Mouse (Mus musculus): ENCODE data around the gene Ppp1r15a. TPM values are rescaled to one million over a fixed set of nuclear protein-coding genes. Genes with fewer than 3 reads are reported as not detected.
A peak's percentile ranks its signal among the peaks of the same experiment; 100 is the strongest.

Gene Ppp1r15a
- total RNA-seq (2014; rRNA removed) (17.2 and 17.4 TPM in 2 replicates), polyA plus RNA-seq (2015; fragmentation: Nextera tagmentation; extraction: Ambion mirVana) (18.7 and 18.8 TPM in 2 replicates)

- peak within 1 kb of the TSS; percentile 68 for H3K27ac ChIP-seq (ENCODE audit: low read depth, low read length)
- peak; percentile 92 for DNase-seq (ENCODE audit: low spot score)
These were observed at the start of gene Ppp1r15a, which contains the start of gene Plekha4 for GRCm38 (mm10) chr7:45525809-45526473. Gene Ppp1r15a (minus strand): TSS chr7:45526268. Gene Plekha4 (plus strand): TSS chr7:45526330.

GRCm38 (mm10) chr7:45574472-45575379, 48.7 kb upstream of the Ppp1r15a start:
- Histone ChIP-seq H3K9me3 (ENCODE audit: low read length) (no peaks in the 10 kb centered on the region), H3K4me2 (ENCODE audit: low read depth, low read length, poor library complexity, severe bottlenecking) (no peak overlapping the region), H3K27ac (ENCODE audit: low read depth, low read length) (no peak overlapping the region), H3K36me3 (ENCODE audit: insufficient read depth, low read length) (0 out of 2 replicates have a peak, but pooled peaks cover 5% of the 10 kb centered on the region), H3K9ac (replicated peaks; ENCODE audit: low read length, poor library complexity, severe bottlenecking) (no peak overlapping the region), H3K27me3 (ENCODE audit: insufficient read depth, low read length) (no peaks in the 10 kb centered on the region), H3K4me1 (ENCODE audit: insufficient read depth, low read length) (peaks cover 2% of the 10 kb centered on the region; the same call in 1 of the 2 replicates), H3K4me3 (ENCODE audit: low read depth, low read length) (no peak overlapping the region)
- DNase-seq (ENCODE audit: low spot score) (no peak), ATAC-seq (ENCODE audit: low FRiP score) (no peak)
- no peak for TF ChIP-seq CTCF (IDR thresholded peaks at IDR 0.05)
- WGBS: 87% methylated on average over 15 of the region's 15 CpGs

More at GRCm38 (mm10) chr7:45525809-45526473, at the start of gene Ppp1r15a, which contains the start of gene Plekha4:
- TF ChIP-seq CTCF (IDR thresholded peaks at IDR 0.05): no peak
- Histone ChIP-seq H3K4me1 (ENCODE audit: insufficient read depth, low read length) (peaks cover 8% of the 10 kb centered on the region; the same call in 1 of the 2 replicates), H3K27me3 (ENCODE audit: insufficient read depth, low read length) (no peaks in the 10 kb centered on the region), H3K9me3 (ENCODE audit: low read length) (no peaks in the 10 kb centered on the region), H3K36me3 (ENCODE audit: insufficient read depth, low read length) (no peaks in the 10 kb centered on the region), H3K4me2 (ENCODE audit: low read depth, low read length, poor library complexity, severe bottlenecking) (peak within 1 kb of the TSS; percentile 71), H3K9ac (replicated peaks; ENCODE audit: low read length, poor library complexity, severe bottlenecking) (peak within 1 kb of the TSS; percentile 64), H3K4me3 (ENCODE audit: low read depth, low read length) (peak within 1 kb of the TSS; percentile 63)
- WGBS: under 1% methylated on average over 54 of the region's 54 CpGs
- peak; percentile 90 for ATAC-seq (ENCODE audit: low FRiP score)

GRCm38 (mm10) chr7:45573954-45574353, 47.9 kb upstream of the Ppp1r15a start:
- DNase-seq (ENCODE audit: low spot score): no peak
- no peak overlapping the region for H3K9ac ChIP-seq (replicated peaks; ENCODE audit: low read length, poor library complexity, severe bottlenecking)
- no peaks in the 10 kb centered on the region for H3K9me3 ChIP-seq (ENCODE audit: low read length)
- H3K4me2 ChIP-seq (ENCODE audit: low read depth, low read length, poor library complexity, severe bottlenecking): no peak overlapping the region
- no peak for TF ChIP-seq CTCF (IDR thresholded peaks at IDR 0.05)
- H3K36me3 ChIP-seq (ENCODE audit: insufficient read depth, low read length): 0 out of 2 replicates have a peak, but pooled peaks cover 5% of the 10 kb centered on the region
- no peak overlapping the region for H3K4me3 ChIP-seq (ENCODE audit: low read depth, low read length)
- H3K4me1 ChIP-seq (ENCODE audit: insufficient read depth, low read length): peaks cover 2% of the 10 kb centered on the region; the same call in 1 of the 2 replicates
- no peak overlapping the region for H3K27ac ChIP-seq (ENCODE audit: low read depth, low read length)
- ATAC-seq (ENCODE audit: low FRiP score): no peak
- WGBS: 82% methylated on average over 8 of the region's 8 CpGs
- H3K27me3 ChIP-seq (ENCODE audit: insufficient read depth, low read length): no peaks in the 10 kb centered on the region

GRCm38 (mm10) chr7:45571966-45572365, 45.9 kb upstream of the Ppp1r15a start:
- Histone ChIP-seq H3K36me3 (ENCODE audit: insufficient read depth, low read length) (0 out of 2 replicates have a peak, but pooled peaks cover 5% of the 10 kb centered on the region), H3K4me2 (ENCODE audit: low read depth, low read length, poor library complexity, severe bottlenecking) (no peak overlapping the region), H3K4me3 (ENCODE audit: low read depth, low read length) (no peak overlapping the region), H3K9me3 (ENCODE audit: low read length) (no peaks in the 10 kb centered on the region), H3K27me3 (ENCODE audit: insufficient read depth, low read length) (no peaks in the 10 kb centered on the region), H3K9ac (replicated peaks; ENCODE audit: low read length, poor library complexity, severe bottlenecking) (no peak overlapping the region), H3K27ac (ENCODE audit: low read depth, low read length) (no peak overlapping the region), H3K4me1 (ENCODE audit: insufficient read depth, low read length) (peaks cover 6% of the 10 kb centered on the region; the same call in 1 of the 2 replicates)
- no peak for DNase-seq (ENCODE audit: low spot score)
- no peak for ATAC-seq (ENCODE audit: low FRiP score)
- TF ChIP-seq CTCF (IDR thresholded peaks at IDR 0.05): no peak
- 50% methylated on average over 1 of the region's 1 CpGs for WGBS

- H3K36me3 ChIP-seq (ENCODE audit: insufficient read depth, low read length): no peaks in the 10 kb centered on the region
- peak within 1 kb of the TSS; percentile 87 for H3K27ac ChIP-seq (ENCODE audit: low read depth, low read length)
- ATAC-seq (ENCODE audit: low FRiP score) (peak; percentile 75), DNase-seq (ENCODE audit: low spot score) (peak; percentile 78)
- no peaks in the 10 kb centered on the region for H3K27me3 ChIP-seq (ENCODE audit: insufficient read depth, low read length)
- 0% methylated on average over 40 of the region's 42 CpGs for WGBS
- H3K4me2 ChIP-seq (ENCODE audit: low read depth, low read length, poor library complexity, severe bottlenecking): peak within 1 kb of the TSS; percentile 80
- H3K9ac ChIP-seq (replicated peaks; ENCODE audit: low read length, poor library complexity, severe bottlenecking): peak within 1 kb of the TSS; percentile 90
- no peaks in the 10 kb centered on the region for H3K9me3 ChIP-seq (ENCODE audit: low read length)
- H3K4me1 ChIP-seq (ENCODE audit: insufficient read depth, low read length): peaks cover 6% of the 10 kb centered on the region; the same call in 1 of the 2 replicates
- peak; percentile 19; the same call in 1 of the 2 replicates for TF ChIP-seq CTCF (IDR thresholded peaks at IDR 0.05)
- peak within 1 kb of the TSS; percentile 66 for H3K4me3 ChIP-seq (ENCODE audit: low read depth, low read length)
These were observed 44.2 kb upstream of the Ppp1r15a start, which contains the start of gene Bcat2 for GRCm38 (mm10) chr7:45570103-45570741. Gene Bcat2 (plus strand): TSS chr7:45570153.
